Mouse (Mus musculus) myocyte (in vitro differentiated cells): ENCODE results near the gene Slc5a1. TPM values are rescaled to one million over a fixed set of nuclear protein-coding genes. Genes with fewer than 3 reads are reported as not detected.

Source experiments
- H3K27me3 ChIP-seq: one replicate; pipeline ENCODE4 v1.6.1; 2011; ENCODE audit not compliant: control insufficient read depth, insufficient read depth, insufficient read length
- H3K36me3 ChIP-seq: one replicate; pipeline ENCODE4 v1.6.1; 2011; ENCODE audit not compliant: control insufficient read depth, insufficient read depth
- H3K4me2 ChIP-seq: one replicate; pipeline ENCODE4 v1.6.1; 2011; ENCODE audit warnings: low read depth, control low read depth
- H3K4me3 ChIP-seq: one replicate; pipeline ENCODE4 v1.5.1; 2011; ENCODE audit warnings: mild to moderate bottlenecking, control low read depth, moderate library complexity
- H3K79me2 ChIP-seq: one replicate; pipeline ENCODE4 v1.6.1; 2011; ENCODE audit not compliant: control insufficient read depth, insufficient read depth
- H3ac ChIP-seq: one replicate; pipeline ENCODE4 v1.6.1; 2011; ENCODE audit not compliant: control insufficient read depth, insufficient read length
- CEBPB ChIP-seq: IDR thresholded peaks from 2 replicates; pipeline ENCODE4 v1.6.1; 2011; ENCODE audit warnings: mild to moderate bottlenecking, moderate library complexity; ENCODE audit not compliant: poor library complexity, insufficient read depth, severe bottlenecking
- E2F4 ChIP-seq: IDR thresholded peaks from one replicate; pipeline ENCODE4 v1.6.1; 2011; ENCODE audit warnings: mild to moderate bottlenecking, control low read depth, moderate library complexity; ENCODE audit not compliant: insufficient read depth
- MAX ChIP-seq: IDR thresholded peaks from one replicate; pipeline ENCODE4 v1.6.1; 2011; ENCODE audit warnings: low read depth, mild to moderate bottlenecking, control low read depth
- MYOD1 ChIP-seq, 3 experiments: IDR thresholded peaks; one replicate each; pipeline ENCODE4 v1.6.1; 2011; ENCODE audit warnings: control low read depth in 2 of 3, low read depth in 2 of 3, mild to moderate bottlenecking in 2 of 3, moderate library complexity in 1 of 3; ENCODE audit not compliant: insufficient read length in 2 of 3, control insufficient read depth in 1 of 3
- MYOG ChIP-seq, 3 experiments: IDR thresholded peaks; one replicate each; pipeline ENCODE4 v1.6.1; 2011; ENCODE audit warnings: control low read depth in 2 of 3, low read depth in 2 of 3, mild to moderate bottlenecking in 2 of 3; ENCODE audit not compliant: insufficient read length in 2 of 3, control insufficient read depth in 1 of 3, insufficient read depth in 1 of 3
- POLR2A ChIP-seq: IDR thresholded peaks from one replicate; pipeline ENCODE4 v1.6.1; 2011; ENCODE audit warnings: low read depth, mild to moderate bottlenecking, control low read depth, moderate library complexity; ENCODE audit not compliant: insufficient read length
- POLR2AphosphoS2 ChIP-seq: IDR thresholded peaks from one replicate; pipeline ENCODE4 v1.6.1; 2011; ENCODE audit warnings: low read depth, control low read depth; ENCODE audit not compliant: insufficient read length
- REST ChIP-seq: IDR thresholded peaks from one replicate; pipeline ENCODE4 v1.6.1; 2011; ENCODE audit warnings: mild to moderate bottlenecking, control low read depth, moderate library complexity; ENCODE audit not compliant: insufficient read depth, insufficient read length
- SRF ChIP-seq: IDR thresholded peaks from one replicate; pipeline ENCODE4 v1.6.1; 2011; ENCODE audit warnings: low read depth; ENCODE audit not compliant: control insufficient read depth, insufficient read length
- TCF12 ChIP-seq: IDR thresholded peaks from one replicate; pipeline ENCODE4 v1.6.1; 2011; ENCODE audit warnings: mild to moderate bottlenecking, control low read depth; ENCODE audit not compliant: poor library complexity, insufficient read depth, severe bottlenecking
- TCF3 ChIP-seq: IDR thresholded peaks from one replicate; pipeline ENCODE4 v1.6.1; 2011; ENCODE audit warnings: low read depth, control low read depth; ENCODE audit not compliant: insufficient read length
- USF1 ChIP-seq: IDR thresholded peaks from one replicate; pipeline ENCODE4 v1.6.1; 2011; ENCODE audit warnings: low read depth, mild to moderate bottlenecking, control low read depth, moderate library complexity
- polyA plus RNA-seq: library from polyadenylated mRNA; unstranded; fragments of >200 nt; fragmentation: generic; extraction: Trizol; gene quantifications from one replicate; pipeline ENCODE4 v1.2.1, GENCODE M21; 2012; ENCODE audit warnings: missing spikeins

Slc5a1 gene
- polyA plus RNA-seq, 1 experiment = not detected

DNA sequence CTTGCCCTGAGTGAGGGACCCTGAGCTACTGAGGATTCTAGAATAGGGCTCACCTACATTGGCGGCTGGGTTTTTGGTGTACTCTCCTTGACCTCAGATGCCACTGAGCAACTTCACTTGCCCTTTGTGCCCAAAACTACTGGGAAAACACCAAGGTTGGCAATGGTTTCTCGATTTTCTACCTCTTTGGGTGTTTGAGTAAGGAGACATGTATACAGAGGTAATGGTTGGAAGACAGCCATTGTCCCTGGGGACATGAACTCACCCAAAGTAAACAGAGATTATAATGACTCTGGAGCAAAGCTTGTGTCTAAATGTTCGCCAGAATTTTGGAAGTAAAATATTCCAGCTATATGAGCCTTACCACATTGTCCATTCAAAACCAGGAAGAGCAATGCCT lies 19.6 kb downstream of the Slc5a1 start:
- no peak for TF ChIP-seq REST
- no peak for TF ChIP-seq POLR2A
- no peak for TF ChIP-seq POLR2AphosphoS2
- TF ChIP-seq E2F4 = no peak
- Histone ChIP-seq H3ac (no peak overlapping the region), H3K4me3 (no peak overlapping the region), H3K36me3 (no peaks in the 10 kb centered on the region), H3K4me2 (no peak overlapping the region), H3K27me3 (peaks cover 21% of the 10 kb centered on the region), H3K79me2 (no peaks in the 10 kb centered on the region)

DNA sequence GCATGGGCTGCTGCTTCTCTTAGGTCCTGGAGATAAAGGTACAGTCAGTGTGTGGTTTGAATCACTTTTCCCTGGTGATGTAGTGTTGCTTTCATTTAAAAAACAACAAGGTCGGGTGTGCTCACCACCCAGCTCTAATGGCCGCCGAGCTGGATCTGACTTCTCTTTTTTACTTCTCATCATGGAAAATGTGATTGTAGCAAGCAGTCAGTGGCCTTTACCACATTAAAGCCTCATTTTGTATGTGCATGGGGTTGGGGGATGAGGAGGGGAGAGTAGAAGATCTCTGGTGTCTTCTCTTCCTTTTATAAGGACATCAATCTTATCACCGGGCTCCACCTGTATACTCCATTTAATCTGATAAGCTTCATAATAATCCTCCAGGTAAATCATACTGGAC lies 21.3 kb downstream of the Slc5a1 start:
- TF ChIP-seq MYOG (IDR thresholded peaks at IDR 0.05; ENCODE audit: control insufficient read depth in 1 of 3, insufficient read depth in 1 of 3, insufficient read length in 2 of 3, low read depth in 2 of 3) = no peak
- no peak for TF ChIP-seq MYOD1 (IDR thresholded peaks at IDR 0.05; ENCODE audit: control insufficient read depth in 1 of 3, insufficient read length in 2 of 3, low read depth in 2 of 3)
- no peak for TF ChIP-seq TCF3
- TF ChIP-seq SRF = no peak
- no peak for TF ChIP-seq MAX
- no peak for TF ChIP-seq POLR2A
- TF ChIP-seq E2F4 = no peak
- TF ChIP-seq TCF12 = no peak
- TF ChIP-seq CEBPB = no peak
- TF ChIP-seq REST = no peak
- TF ChIP-seq USF1 = no peak
- no peak for TF ChIP-seq POLR2AphosphoS2
- H3ac ChIP-seq = no peak overlapping the region
- no peaks in the 10 kb centered on the region for H3K79me2 ChIP-seq
- no peaks in the 10 kb centered on the region for H3K36me3 ChIP-seq
- no peak overlapping the region for H3K4me2 ChIP-seq
- H3K4me3 ChIP-seq = no peak overlapping the region
- peaks cover 32% of the 10 kb centered on the region for H3K27me3 ChIP-seq

DNA sequence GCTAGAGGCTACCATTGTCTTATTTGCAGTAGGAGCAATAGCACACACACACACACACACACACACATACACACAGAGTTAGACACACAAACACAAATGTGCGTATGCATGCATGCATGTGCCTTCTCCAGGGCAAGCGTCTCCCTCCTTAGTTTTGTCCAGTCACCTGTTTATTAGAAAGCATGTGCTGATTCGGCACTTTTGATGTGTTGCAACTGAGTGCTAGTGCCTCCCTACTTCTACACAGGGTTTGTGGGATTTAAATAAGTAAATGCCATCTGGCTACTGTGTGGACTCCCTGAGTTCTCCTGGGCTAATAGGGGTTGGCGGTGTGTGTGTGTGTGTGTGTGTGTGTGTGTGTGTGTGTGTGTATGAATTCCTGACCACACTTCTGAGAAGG lies 30.1 kb downstream of the Slc5a1 start:
- H3K36me3 ChIP-seq = no peaks in the 10 kb centered on the region
- H3ac ChIP-seq = no peak overlapping the region
- no peak overlapping the region for H3K4me2 ChIP-seq
- H3K79me2 ChIP-seq = no peaks in the 10 kb centered on the region
- TF ChIP-seq TCF12 (no peak), E2F4 (no peak), MYOD1 (IDR thresholded peaks at IDR 0.05; ENCODE audit: control insufficient read depth in 1 of 3, insufficient read length in 2 of 3, low read depth in 2 of 3) (no peak), CEBPB (no peak), MAX (no peak), POLR2AphosphoS2 (no peak), USF1 (no peak), REST (no peak), MYOG (IDR thresholded peaks at IDR 0.05; ENCODE audit: control insufficient read depth in 1 of 3, insufficient read depth in 1 of 3, insufficient read length in 2 of 3, low read depth in 2 of 3) (no peak), SRF (no peak), TCF3 (no peak), POLR2A (no peak)
- peaks cover 54% of the 10 kb centered on the region for H3K27me3 ChIP-seq
- no peak overlapping the region for H3K4me3 ChIP-seq

DNA sequence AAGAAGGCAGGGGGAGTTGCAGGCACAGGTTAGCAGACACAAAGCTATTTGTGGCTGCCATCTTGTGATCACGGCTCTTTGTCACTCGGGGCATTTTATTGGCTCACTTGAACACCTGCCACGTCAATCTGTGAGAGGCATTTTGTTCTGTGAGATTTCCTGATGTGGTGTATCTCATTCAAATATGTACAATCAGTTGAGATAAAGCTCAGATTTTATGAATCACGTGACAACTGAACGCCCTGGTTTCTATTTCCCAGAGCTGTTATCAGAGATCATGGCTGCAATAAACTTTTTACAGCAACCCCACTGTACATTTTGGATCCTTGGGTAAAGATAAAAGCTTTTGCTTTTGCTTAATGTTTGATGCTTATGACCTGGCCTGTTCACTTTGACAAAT lies 31.6 kb downstream of the Slc5a1 start:
- Histone ChIP-seq H3K27me3 (peaks cover 55% of the 10 kb centered on the region), H3K36me3 (no peaks in the 10 kb centered on the region), H3ac (no peak overlapping the region), H3K4me2 (no peak overlapping the region), H3K79me2 (no peaks in the 10 kb centered on the region), H3K4me3 (no peak overlapping the region)
- TF ChIP-seq MYOG (IDR thresholded peaks at IDR 0.05; ENCODE audit: control insufficient read depth in 1 of 3, insufficient read depth in 1 of 3, insufficient read length in 2 of 3, low read depth in 2 of 3) (no peak), MYOD1 (IDR thresholded peaks at IDR 0.05; ENCODE audit: control insufficient read depth in 1 of 3, insufficient read length in 2 of 3, low read depth in 2 of 3) (no peak), E2F4 (no peak), POLR2AphosphoS2 (no peak), CEBPB (no peak), TCF3 (no peak), MAX (no peak), REST (no peak), POLR2A (no peak), SRF (no peak), TCF12 (no peak), USF1 (no peak)

DNA sequence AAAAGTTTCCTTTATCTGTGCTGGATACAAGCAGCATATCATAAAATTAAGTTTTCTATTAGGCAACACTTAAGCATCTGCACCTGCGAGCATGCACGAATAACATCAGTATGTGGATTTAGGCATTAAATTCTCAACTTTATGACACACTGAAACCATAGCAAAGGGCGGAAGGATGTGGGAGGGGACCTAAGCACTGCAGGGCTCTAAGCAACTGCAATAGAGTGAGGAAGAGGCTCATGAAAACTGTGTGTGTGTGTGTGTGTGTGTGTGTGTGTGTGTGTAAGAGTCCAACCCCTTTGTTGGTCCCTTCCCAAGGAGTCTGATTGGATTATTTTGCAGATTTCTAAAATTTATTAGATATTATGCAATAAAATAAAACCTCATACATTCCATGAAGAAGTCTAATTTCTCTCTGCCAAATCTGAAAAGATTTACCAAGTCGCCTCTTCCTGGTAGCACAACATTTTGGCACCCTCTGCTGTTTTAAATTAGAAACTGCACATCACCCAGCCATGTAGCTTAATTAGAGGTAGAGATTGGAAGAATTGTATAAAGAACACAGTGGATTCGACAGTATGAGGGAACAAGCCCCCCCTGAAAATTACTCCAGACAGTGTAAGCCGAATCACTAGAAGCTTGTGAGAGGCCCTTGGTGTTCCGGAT lies 38.9 kb downstream of the Slc5a1 start:
- no peaks in the 10 kb centered on the region for H3K79me2 ChIP-seq
- TF ChIP-seq E2F4 = no peak
- no peak for TF ChIP-seq MYOG (IDR thresholded peaks at IDR 0.05; ENCODE audit: control insufficient read depth in 1 of 3, insufficient read depth in 1 of 3, insufficient read length in 2 of 3, low read depth in 2 of 3)
- TF ChIP-seq MAX = no peak
- TF ChIP-seq TCF12 = no peak
- H3K4me3 ChIP-seq = no peak overlapping the region
- peaks cover 37% of the 10 kb centered on the region for H3K27me3 ChIP-seq
- no peak overlapping the region for H3ac ChIP-seq
- H3K4me2 ChIP-seq = no peak overlapping the region
- no peaks in the 10 kb centered on the region for H3K36me3 ChIP-seq
